Mouse (Mus musculus): ENCODE data around the gene Armc7. TPM values are rescaled to one million over a fixed set of nuclear protein-coding genes. Genes with fewer than 3 reads are reported as not detected.
A peak's percentile ranks its signal among the peaks of the same experiment; 100 is the strongest.
"Not testable (repeated sequence)": the region's sequence is repeated elsewhere in the genome, so short reads cannot be mapped to it uniquely, and the experiment has no call there.

Gene Armc7
- polyA plus RNA-seq, 1 experiment: 15.1 TPM

DNA sequence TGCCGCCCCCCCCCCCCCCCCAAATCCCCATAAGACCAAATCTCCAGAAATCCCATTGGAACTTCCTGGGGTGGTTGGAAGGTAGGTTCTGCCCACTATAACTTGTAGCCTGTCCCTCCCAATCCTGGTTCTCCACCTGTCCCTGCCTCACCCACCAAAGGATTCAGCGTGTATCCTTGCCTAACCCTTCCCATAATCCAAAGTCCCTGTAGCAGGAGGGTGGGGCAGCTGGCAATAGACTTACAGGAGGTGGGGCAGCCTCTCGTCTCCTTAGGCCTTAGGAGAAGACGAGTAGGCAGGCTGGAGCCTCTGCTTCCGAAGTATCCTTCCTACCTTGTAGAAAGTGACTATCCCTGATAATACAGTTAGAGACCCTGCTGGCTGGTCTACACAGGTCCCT, 19.3 kb upstream of the Armc7 start:
- TF ChIP-seq CTCF (IDR thresholded peaks at IDR 0.05; ENCODE audit: borderline replicate concordance, extremely low read depth, insufficient read depth, insufficient read length) (no peak), POLR2A (IDR thresholded peaks at IDR 0.05; ENCODE audit: borderline replicate concordance, extremely low read depth, insufficient read depth, insufficient read length, poor library complexity, severe bottlenecking) (no peak)

DNA sequence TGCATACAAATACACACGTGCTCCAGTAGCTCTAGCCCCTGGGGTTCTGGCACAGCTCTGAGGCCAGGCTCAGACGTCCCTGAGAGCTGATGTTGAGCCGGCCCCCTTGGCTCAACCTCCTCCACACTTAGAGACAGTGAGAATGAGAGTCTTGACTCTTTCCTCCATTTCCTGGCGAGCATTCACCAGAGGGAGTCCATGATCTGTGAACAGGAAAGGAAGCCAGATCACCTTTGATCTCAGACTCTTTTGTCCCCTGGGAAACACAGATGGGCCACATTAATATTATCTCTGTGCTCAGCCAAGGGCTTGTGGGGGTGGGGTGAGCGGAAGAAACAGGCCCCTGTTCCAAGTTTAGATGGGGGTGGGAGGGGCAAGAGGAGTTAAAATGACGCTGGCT, 18.1 kb upstream of the Armc7 start:
- no peak for TF ChIP-seq POLR2A (IDR thresholded peaks at IDR 0.05; ENCODE audit: borderline replicate concordance, extremely low read depth, insufficient read depth, insufficient read length, poor library complexity, severe bottlenecking)
- TF ChIP-seq CTCF (IDR thresholded peaks at IDR 0.05; ENCODE audit: borderline replicate concordance, extremely low read depth, insufficient read depth, insufficient read length): no peak
- peak; percentile 24 for DNase-seq (ENCODE audit: low read depth)

More for the DNA sequence above, 19.3 kb upstream of the Armc7 start:
- DNase-seq (ENCODE audit: low read depth): no peak

GRCm38 (mm10) chr11:115460976-115461375, 14.5 kb upstream of the Armc7 start:
- TF ChIP-seq POLR2A (IDR thresholded peaks at IDR 0.05; ENCODE audit: borderline replicate concordance, extremely low read depth, insufficient read depth, insufficient read length, poor library complexity, severe bottlenecking) (no peak), CTCF (IDR thresholded peaks at IDR 0.05; ENCODE audit: borderline replicate concordance, extremely low read depth, insufficient read depth, insufficient read length) (no peak)
- DNase-seq (ENCODE audit: low read depth): no peak

DNA sequence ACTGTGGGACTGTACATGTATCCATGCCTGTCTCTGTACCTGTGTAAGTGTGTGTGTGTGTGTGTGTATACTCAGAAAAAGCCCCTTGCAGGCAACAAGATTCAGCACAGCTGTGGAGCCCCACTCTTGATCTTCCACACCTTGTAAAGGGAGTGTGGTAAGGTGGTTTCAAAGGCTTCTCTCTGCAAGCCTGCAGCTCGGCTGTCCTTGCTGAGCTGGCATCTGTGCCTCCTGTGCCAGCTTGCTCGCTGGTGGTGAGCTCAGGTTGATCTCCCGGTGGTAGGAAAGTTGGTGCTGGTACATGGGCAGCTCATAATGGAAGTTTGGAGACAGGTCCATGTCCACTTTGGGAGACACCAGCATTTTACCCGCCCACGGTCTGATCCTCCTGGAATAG, 13.6 kb upstream of the Armc7 start:
- TF ChIP-seq POLR2A (IDR thresholded peaks at IDR 0.05; ENCODE audit: borderline replicate concordance, extremely low read depth, insufficient read depth, insufficient read length, poor library complexity, severe bottlenecking) (no peak), CTCF (IDR thresholded peaks at IDR 0.05; ENCODE audit: borderline replicate concordance, extremely low read depth, insufficient read depth, insufficient read length) (no peak)
- DNase-seq (ENCODE audit: low read depth): no peak

DNA sequence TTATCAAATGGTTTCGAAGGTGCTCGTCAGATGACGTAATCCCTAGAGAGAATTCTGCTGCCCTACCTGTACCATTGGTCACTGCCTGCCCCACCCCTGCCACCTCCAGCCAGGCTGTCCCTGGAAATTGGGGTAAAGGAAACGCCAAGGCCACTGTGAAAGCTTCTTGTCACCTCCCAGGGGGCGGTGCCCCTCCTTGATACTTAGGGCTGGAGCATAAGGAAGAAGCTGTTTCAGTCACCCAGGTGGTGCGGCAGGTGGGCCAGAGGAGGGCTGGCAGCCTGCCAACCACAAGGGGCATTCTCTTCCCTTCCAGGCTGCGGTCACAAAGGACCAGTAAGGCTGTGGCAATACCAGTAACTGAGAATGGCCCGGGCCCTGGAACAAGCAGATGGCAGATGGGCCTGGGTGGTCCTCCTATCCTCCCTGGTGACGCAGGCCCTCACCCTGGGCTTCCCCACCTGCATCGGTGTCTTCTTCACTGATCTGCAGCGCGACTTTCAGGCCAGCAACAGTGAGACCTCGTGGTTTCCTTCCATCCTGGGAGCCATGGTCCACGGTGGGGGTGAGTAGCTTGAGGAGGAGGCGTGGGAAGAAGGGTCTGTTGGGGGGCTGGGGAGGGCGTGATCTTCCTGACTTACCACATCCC, 13.1 kb upstream of the Armc7 start, which contains the start of gene Slc16a5:
TSS of gene Slc16a5 (plus strand) at position 232 of the 649 bp plus-strand sequence.
- TF ChIP-seq CTCF (IDR thresholded peaks at IDR 0.05; ENCODE audit: borderline replicate concordance, extremely low read depth, insufficient read depth, insufficient read length): no peak
- no peak for TF ChIP-seq POLR2A (IDR thresholded peaks at IDR 0.05; ENCODE audit: borderline replicate concordance, extremely low read depth, insufficient read depth, insufficient read length, poor library complexity, severe bottlenecking)
- no peak for DNase-seq (ENCODE audit: low read depth)

- no peak for DNase-seq (ENCODE audit: low read depth)
- TF ChIP-seq POLR2A (IDR thresholded peaks at IDR 0.05; ENCODE audit: borderline replicate concordance, extremely low read depth, insufficient read depth, insufficient read length, poor library complexity, severe bottlenecking): no peak
- TF ChIP-seq CTCF (IDR thresholded peaks at IDR 0.05; ENCODE audit: borderline replicate concordance, extremely low read depth, insufficient read depth, insufficient read length): no peak
These were observed 12.1 kb upstream of the Armc7 start for GRCm38 (mm10) chr11:115463397-115463796.

DNA sequence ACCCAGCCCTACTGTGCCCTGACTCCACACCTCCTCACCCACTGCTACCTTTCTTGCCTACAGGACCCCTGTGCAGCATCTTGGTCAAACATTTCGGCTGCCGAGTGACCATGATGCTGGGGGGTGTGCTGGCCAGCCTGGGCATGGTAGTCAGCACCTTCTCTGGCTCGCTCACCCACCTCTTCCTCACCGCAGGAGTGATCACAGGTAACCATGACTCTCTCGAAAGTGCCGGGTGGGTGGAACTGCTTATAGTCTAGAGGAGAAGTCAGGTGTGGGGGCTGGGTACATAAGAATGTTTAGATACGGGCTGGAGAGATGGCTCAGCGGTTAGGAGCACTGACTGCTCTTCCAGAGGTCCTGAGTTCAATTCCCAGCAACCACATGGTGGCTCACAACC, 10.6 kb upstream of the Armc7 start:
- no peak for TF ChIP-seq POLR2A (IDR thresholded peaks at IDR 0.05; ENCODE audit: borderline replicate concordance, extremely low read depth, insufficient read depth, insufficient read length, poor library complexity, severe bottlenecking)
- no peak for TF ChIP-seq CTCF (IDR thresholded peaks at IDR 0.05; ENCODE audit: borderline replicate concordance, extremely low read depth, insufficient read depth, insufficient read length)
- no peak for DNase-seq (ENCODE audit: low read depth)

DNA sequence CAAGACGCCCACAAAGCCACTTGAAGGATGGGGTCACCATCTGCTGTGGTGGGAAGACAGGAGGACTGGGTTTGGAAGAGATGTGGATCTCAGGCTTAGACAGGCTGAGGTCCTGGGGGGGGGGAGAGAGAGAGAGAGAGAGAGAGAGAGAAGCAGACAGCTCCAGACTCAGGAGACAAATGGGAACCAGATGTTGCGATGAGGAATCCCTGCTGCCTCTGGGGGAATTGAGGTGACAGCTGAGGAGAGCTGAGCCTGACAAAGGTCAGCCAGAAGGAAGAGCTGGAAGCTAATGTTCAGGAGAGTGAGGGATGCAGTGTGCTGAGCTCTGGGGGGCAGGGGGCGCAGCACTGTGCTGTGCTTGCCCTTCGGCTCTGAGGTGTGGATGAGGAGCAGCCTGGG, 8.2 kb upstream of the Armc7 start:
- TF ChIP-seq CTCF (IDR thresholded peaks at IDR 0.05; ENCODE audit: borderline replicate concordance, extremely low read depth, insufficient read depth, insufficient read length): no peak
- no peak for TF ChIP-seq POLR2A (IDR thresholded peaks at IDR 0.05; ENCODE audit: borderline replicate concordance, extremely low read depth, insufficient read depth, insufficient read length, poor library complexity, severe bottlenecking)
- no peak for DNase-seq (ENCODE audit: low read depth)

DNA sequence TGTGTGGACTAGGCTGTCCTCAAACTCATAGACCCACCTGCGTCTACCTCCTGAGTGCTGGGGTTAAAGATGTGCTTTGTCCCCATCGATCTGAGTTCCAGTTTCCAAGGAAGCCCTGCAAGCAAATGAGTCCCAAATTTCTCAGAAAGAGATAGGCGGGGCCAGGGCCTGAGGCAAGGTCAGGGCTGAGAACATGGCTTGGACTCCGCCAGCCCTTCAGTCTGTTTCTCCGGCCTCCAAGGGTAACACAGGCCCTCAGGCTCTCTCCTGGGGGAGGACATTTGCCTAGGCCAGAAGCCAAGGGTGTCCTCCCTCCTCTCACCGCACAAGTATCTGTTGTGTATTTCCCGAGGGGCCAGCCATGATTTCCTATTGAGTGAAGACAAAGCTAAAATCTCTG, 3.3 kb upstream of the Armc7 start:
- no peak for DNase-seq (ENCODE audit: low read depth)
- TF ChIP-seq POLR2A (IDR thresholded peaks at IDR 0.05; ENCODE audit: borderline replicate concordance, extremely low read depth, insufficient read depth, insufficient read length, poor library complexity, severe bottlenecking) (no peak), CTCF (IDR thresholded peaks at IDR 0.05; ENCODE audit: borderline replicate concordance, extremely low read depth, insufficient read depth, insufficient read length) (no peak)

DNA sequence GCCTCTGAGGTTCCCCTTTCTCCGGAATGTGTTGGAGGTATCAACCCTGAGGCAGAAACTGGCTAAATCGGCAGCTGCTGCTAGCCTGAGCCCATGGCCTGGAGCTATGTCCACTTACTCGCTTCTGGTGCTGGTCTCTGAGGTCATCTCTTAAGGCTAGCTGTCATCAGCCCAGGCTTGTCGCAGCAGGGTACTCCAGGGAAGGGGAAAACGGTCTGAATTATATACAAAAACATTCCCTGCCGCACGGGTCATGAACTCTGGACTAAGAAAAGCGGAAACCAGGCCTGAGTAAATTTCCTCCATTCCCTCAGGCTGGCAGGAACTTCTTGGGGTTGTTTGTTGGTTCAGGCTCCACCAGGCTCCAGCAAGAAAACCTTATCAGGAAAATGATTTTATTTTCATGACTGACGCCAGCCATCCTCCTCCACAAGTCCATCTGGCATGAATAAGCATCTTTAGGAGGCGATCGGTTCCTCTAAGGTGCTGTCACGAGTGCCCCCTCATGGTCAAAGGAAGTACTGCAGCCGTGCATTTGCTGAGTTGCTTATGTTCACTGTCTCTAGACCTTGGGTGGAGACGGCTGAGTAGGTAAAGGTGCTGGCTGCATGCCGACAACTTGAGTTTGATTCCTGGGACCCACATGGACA, 1.7 kb upstream of the Armc7 start:
- peak; percentile 96 for DNase-seq (ENCODE audit: low read depth)
- TF ChIP-seq POLR2A (IDR thresholded peaks at IDR 0.05; ENCODE audit: borderline replicate concordance, extremely low read depth, insufficient read depth, insufficient read length, poor library complexity, severe bottlenecking): no peak
- peak; percentile 97 for TF ChIP-seq CTCF (IDR thresholded peaks at IDR 0.05; ENCODE audit: borderline replicate concordance, extremely low read depth, insufficient read depth, insufficient read length)

GRCm38 (mm10) chr11:115475758-115476237, 331 bp downstream of the Armc7 start:
- no peak for TF ChIP-seq POLR2A (IDR thresholded peaks at IDR 0.05; ENCODE audit: borderline replicate concordance, extremely low read depth, insufficient read depth, insufficient read length, poor library complexity, severe bottlenecking)
- no peak for DNase-seq (ENCODE audit: low read depth)

DNA sequence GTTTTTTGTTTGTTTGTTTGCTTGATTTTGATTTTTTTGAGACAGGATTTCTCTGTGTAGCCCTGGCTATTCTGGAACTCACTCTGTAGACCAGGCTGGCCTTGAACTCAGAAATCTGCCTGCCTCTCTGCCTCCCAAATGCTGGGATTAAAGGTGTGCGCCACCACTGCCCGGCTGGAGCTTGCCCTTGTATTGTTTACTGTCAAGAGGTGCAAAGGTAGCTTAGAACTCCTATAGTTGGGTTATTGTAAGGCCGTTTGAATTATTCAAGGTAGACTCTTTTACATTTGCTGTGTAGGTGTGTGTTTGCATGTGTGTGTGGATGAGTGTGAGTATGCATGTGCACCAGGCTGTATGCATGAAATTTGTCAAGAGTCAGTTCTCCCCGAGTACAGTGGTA, 1.2 kb downstream of the Armc7 start:
- DNase-seq (ENCODE audit: low read depth): not testable (repeated sequence)

GRCm38 (mm10) chr11:115477388-115477787, 1.9 kb downstream of the Armc7 start:
- not testable (repeated sequence) for DNase-seq (ENCODE audit: low read depth)
